ENCODE assay signal across 8 mouse cellular contexts in genomic region chr2:117120246-117121211, GRCm38 (mm10). TPM values are rescaled to one million over a fixed set of nuclear protein-coding genes. Genes with fewer than 3 reads are reported as not detected.
DNase-seq lines count a peak whose midpoint lies in the region; ATAC-seq and TF ChIP-seq lines count a peak whose summit lies in the region.

No protein-coding gene starts in this region.

- ATAC-seq in common myeloid progenitor, adult 5-6 weeks (replicated peaks; ENCODE audit: low read depth, poor library complexity, severe bottlenecking) = peak; percentile 71
- peak; percentile 86 for ATAC-seq in hindbrain, postnatal 0 days
- ATAC-seq in megakaryocyte, adult 5-6 weeks (ENCODE audit: poor library complexity, severe bottlenecking) = peak; percentile 76

- peak; percentile 98 for DNase-seq in ZHBTc4 (ENCODE audit: low read depth, low spot score)
- DNase-seq in gastrocnemius, adult 2 months = peak; percentile 92
- DNase-seq in hindbrain, postnatal 0 days (ENCODE audit: low spot score) = peak; percentile 98
- DNase-seq in left cerebral cortex, adult 2 months (ENCODE audit: extremely low spot score in 1 of 2, low spot score in 2 of 2) = peak; percentile 88 to 92
- DNase-seq in right cerebral cortex, adult 2 months (ENCODE audit: low spot score in 2 of 2) = peak; percentile 87 to 89
- DNase-seq in urinary bladder, postnatal 14 days (ENCODE audit: low spot score) = peak; percentile 88

- peak; percentile 47 for TF ChIP-seq CTCF in gastrocnemius, adult 2 months (IDR thresholded peaks at IDR 0.05)
- TF ChIP-seq CTCF in hindbrain, postnatal 0 days (IDR thresholded peaks at IDR 0.05; ENCODE audit: low read depth) = peak; percentile 76
- TF ChIP-seq CTCF in left cerebral cortex, adult 2 months (IDR thresholded peaks at IDR 0.05) = peak; percentile 39

- no peaks in the 10 kb centered on the region for H3K27me3 ChIP-seq in hindbrain, postnatal 0 days (ENCODE audit: insufficient read depth, low read length)

- no peaks in the 10 kb centered on the region for H3K36me3 ChIP-seq in hindbrain, postnatal 0 days (ENCODE audit: insufficient read depth, low read length)

- H3K27ac ChIP-seq in gastrocnemius, adult 2 months = peak overlapping the region; percentile 98
- peak overlapping the region; percentile 99 for H3K27ac ChIP-seq in hindbrain, postnatal 0 days
- H3K27ac ChIP-seq in left cerebral cortex, adult 2 months = peak overlapping the region; percentile 100

- H3K4me2 ChIP-seq in hindbrain, postnatal 0 days (ENCODE audit: low read depth, low read length) = peak overlapping the region; percentile 66

- 0 out of 2 replicates have a peak, but pooled peaks cover 8% of the 10 kb centered on the region for H3K4me1 ChIP-seq in hindbrain, postnatal 0 days (ENCODE audit: insufficient read depth, low read length)

- H3K4me3 ChIP-seq in gastrocnemius, adult 2 months = peak overlapping the region; percentile 82
- H3K4me3 ChIP-seq in hindbrain, postnatal 0 days (ENCODE audit: low read length) = peak overlapping the region; percentile 98
- H3K4me3 ChIP-seq in left cerebral cortex, adult 2 months = peak overlapping the region; percentile 93

- peak overlapping the region; percentile 100 for H3K9ac ChIP-seq in hindbrain, postnatal 0 days (replicated peaks; ENCODE audit: low read length)

- 1% methylated on average over 101 of the region's 101 CpGs for WGBS in hindbrain, postnatal 0 days

- intact Hi-C loops in gastrocnemius, adult 2 months (cut with DNase I) = loop anchor here (2.0 to 5.0 kb wide), 2 partner anchors 58 to 223 kb away; no protein-coding TSS in a partner anchor
- intact Hi-C loops in left cerebral cortex, adult 2 months (cut with DNase I) = loop anchor here (1.0 to 5.0 kb wide), 7 partner anchors 60 to 220 kb away; no protein-coding TSS in a partner anchor

- no peaks in the 10 kb centered on the region for H3K9me3 ChIP-seq in hindbrain, postnatal 0 days (ENCODE audit: low read length)

RNA-seq across cellular contexts. Expression of gene Spred1, which starts 0.6 kb away (rescaled TPM):
- total RNA-seq in common myeloid progenitor, adult 5-6 weeks (2017) = 44.4 and 47.9 TPM in 2 replicates
- total RNA-seq in gastrocnemius, adult 2 months (2021) = 1 to 10 TPM; 5.0 to 7.3 TPM
- total RNA-seq in hindbrain, postnatal 0 days (2014; rRNA removed) = 50.0 and 57.1 TPM in 2 replicates
- polyA plus RNA-seq in hindbrain, postnatal 0 days (2015; fragmentation: Nextera tagmentation; extraction: Ambion mirVana) = 15.3 and 15.5 TPM in 2 replicates
- 100 to 1,000 TPM; 164 to 174 TPM for total RNA-seq in left cerebral cortex, adult 2 months (2021)
- total RNA-seq in megakaryocyte, adult 5-6 weeks (2015) = 10.7 and 13.4 TPM in 2 replicates
- 12.5 and 13.9 TPM in 2 replicates for total RNA-seq in megakaryocyte, adult 5-6 weeks (2017)

Comparison
In these comparisons a context has a peak if more than half of its experiments do, and no peak if none do; other contexts are left out.
1. Peak in every context shown above with its lines: DNase-seq, ATAC-seq, H3K4me3 ChIP-seq and H3K27ac ChIP-seq.